Mouse (Mus musculus) heart, embryonic 12.5 days (tissue): ENCODE data around the gene Tmeff1. TPM values are rescaled to one million over a fixed set of nuclear protein-coding genes. Genes with fewer than 3 reads are reported as not detected.
A peak's percentile ranks its signal among the peaks of the same experiment; 100 is the strongest.

Source experiments
- ATAC-seq: fragments of 200-750 bp; cut with Nextera tagmentation; 2 replicates; pipeline ENCODE4 v1.8.0; 2017; ENCODE audit warnings: moderate TSS enrichment, moderate library complexity; ENCODE audit not compliant: insufficient number of reproducible peaks, low FRiP score
- H3K27ac ChIP-seq: fragments of 300-500 bp; sonication (generic); 2 replicates; pipeline ENCODE4 v1.5.1; 2016; ENCODE audit warnings: mild to moderate bottlenecking, moderate library complexity; ENCODE audit not compliant: poor library complexity, severe bottlenecking
- H3K27me3 ChIP-seq: fragments of 300-500 bp; sonication (generic); replicated peaks from 2 replicates; pipeline ENCODE4 v1.6.1; 2016; ENCODE audit warnings: mild to moderate bottlenecking, moderate library complexity
- H3K36me3 ChIP-seq: fragments of 300-500 bp; sonication (generic); 2 replicates; pipeline ENCODE4 v1.6.1; 2016; ENCODE audit warnings: mild to moderate bottlenecking, moderate library complexity
- H3K4me1 ChIP-seq: fragments of 300-500 bp; sonication (generic); replicated peaks from 2 replicates; pipeline ENCODE4 v1.6.1; 2016; ENCODE audit warnings: mild to moderate bottlenecking
- H3K4me2 ChIP-seq: fragments of 300-500 bp; sonication (generic); 2 replicates; pipeline ENCODE4 v1.6.1; 2016; ENCODE audit warnings: mild to moderate bottlenecking, moderate library complexity
- H3K4me3 ChIP-seq: fragments of 300-500 bp; sonication (generic); 2 replicates; pipeline ENCODE4 v1.5.1; 2016; ENCODE audit warnings: mild to moderate bottlenecking
- H3K9ac ChIP-seq: fragments of 300-500 bp; sonication (generic); 2 replicates; pipeline ENCODE4 v1.6.1; 2016; ENCODE audit warnings: mild to moderate bottlenecking, moderate library complexity
- H3K9me3 ChIP-seq: fragments of 300-500 bp; sonication (generic); replicated peaks from 2 replicates; pipeline ENCODE4 v1.6.1; 2016; ENCODE audit warnings: mild to moderate bottlenecking, moderate library complexity
- WGBS: fragments of 180-500 bp; shearing (Covaris S2); methylation state at CpG from one replicate; pipeline ENCODE4 v1.1.7; 2016; 5-methylcytosine and 5-hydroxymethylcytosine counted together
- polyA plus RNA-seq: library from polyadenylated mRNA; unstranded; fragments of >200 nt; fragmentation: Nextera tagmentation; extraction: Ambion mirVana; gene quantifications from 2 replicates; pipeline ENCODE4 v1.2.1, GENCODE M21; 2016

Tmeff1 gene
- polyA plus RNA-seq, 1 experiment from 2014 or later: 54.8 TPM

- H3K27me3 ChIP-seq: no peaks in the 10 kb centered on the region
- H3K36me3 ChIP-seq: no peaks in the 10 kb centered on the region
- H3K4me2 ChIP-seq: peak overlapping the region; percentile 39
- ATAC-seq: no peak
- peaks cover 78% of the 10 kb centered on the region for H3K4me1 ChIP-seq
- no peak overlapping the region for H3K4me3 ChIP-seq
- H3K9me3 ChIP-seq: no peaks in the 10 kb centered on the region
- H3K27ac ChIP-seq: 0 out of 2 replicates have a peak overlapping the region, but pooled peaks have one; percentile 1
- H3K9ac ChIP-seq: no peak overlapping the region; the same call in 1 of the 2 replicates
- 21% methylated on average over 12 of the region's 12 CpGs for WGBS
These were observed 39.0 kb upstream of the Tmeff1 start for GRCm38 (mm10) chr4:48545966-48546365.

- 74% methylated on average over 9 of the region's 9 CpGs for WGBS
- Histone ChIP-seq H3K4me1 (peaks cover 74% of the 10 kb centered on the region), H3K4me2 (peak overlapping the region; percentile 39; the same call in 1 of the 2 replicates), H3K27ac (no peak overlapping the region), H3K27me3 (no peaks in the 10 kb centered on the region), H3K4me3 (no peak overlapping the region), H3K36me3 (no peaks in the 10 kb centered on the region), H3K9me3 (no peaks in the 10 kb centered on the region), H3K9ac (no peak overlapping the region)
- ATAC-seq: no peak
These were observed 38.1 kb upstream of the Tmeff1 start for GRCm38 (mm10) chr4:48546568-48547496.

GRCm38 (mm10) chr4:48548393-48549045 lies 36.5 kb upstream of the Tmeff1 start:
- no peak for ATAC-seq
- 17% methylated on average over 6 of the region's 6 CpGs for WGBS
- H3K9me3 ChIP-seq: no peaks in the 10 kb centered on the region
- no peak overlapping the region for H3K4me3 ChIP-seq
- H3K27me3 ChIP-seq: no peaks in the 10 kb centered on the region
- no peak overlapping the region for H3K4me2 ChIP-seq
- no peak overlapping the region for H3K9ac ChIP-seq
- H3K4me1 ChIP-seq: peaks cover 57% of the 10 kb centered on the region
- H3K27ac ChIP-seq: no peak overlapping the region
- H3K36me3 ChIP-seq: peaks cover 12% of the 10 kb centered on the region

GRCm38 (mm10) chr4:48549661-48550060 lies 35.3 kb upstream of the Tmeff1 start:
- WGBS: 70% methylated on average over 5 of the region's 5 CpGs
- Histone ChIP-seq H3K9ac (no peak overlapping the region), H3K27ac (no peak overlapping the region), H3K27me3 (no peaks in the 10 kb centered on the region), H3K36me3 (peaks cover 22% of the 10 kb centered on the region), H3K4me3 (no peak overlapping the region), H3K9me3 (no peaks in the 10 kb centered on the region), H3K4me1 (peaks cover 46% of the 10 kb centered on the region), H3K4me2 (no peak overlapping the region)
- no peak for ATAC-seq

- no peak overlapping the region for H3K4me3 ChIP-seq
- no peak overlapping the region for H3K4me2 ChIP-seq
- 90% methylated on average over 27 of the region's 27 CpGs for WGBS
- H3K4me1 ChIP-seq: peaks cover 18% of the 10 kb centered on the region
- peaks cover 39% of the 10 kb centered on the region for H3K36me3 ChIP-seq
- no peaks in the 10 kb centered on the region for H3K27me3 ChIP-seq
- no peak for ATAC-seq
- no peaks in the 10 kb centered on the region for H3K9me3 ChIP-seq
- no peak overlapping the region for H3K9ac ChIP-seq
- no peak overlapping the region for H3K27ac ChIP-seq
These were observed 32.4 kb upstream of the Tmeff1 start for GRCm38 (mm10) chr4:48552486-48553064.

- ATAC-seq: no peak
- H3K9ac ChIP-seq: no peak overlapping the region
These were observed 30.8 kb upstream of the Tmeff1 start for GRCm38 (mm10) chr4:48554132-48554531.

GRCm38 (mm10) chr4:48555729-48556128 lies 29.2 kb upstream of the Tmeff1 start:
- 16% methylated on average over 3 of the region's 3 CpGs for WGBS
- peaks cover 58% of the 10 kb centered on the region for H3K36me3 ChIP-seq
- no peak for ATAC-seq

More at GRCm38 (mm10) chr4:48554132-48554531, 30.8 kb upstream of the Tmeff1 start:
- no peaks in the 10 kb centered on the region for H3K9me3 ChIP-seq
- H3K4me3 ChIP-seq: no peak overlapping the region
- no peak overlapping the region for H3K27ac ChIP-seq
- peaks cover 4% of the 10 kb centered on the region; the same call in 1 of the 2 replicates for H3K4me1 ChIP-seq
- no peak overlapping the region for H3K4me2 ChIP-seq
- peaks cover 48% of the 10 kb centered on the region for H3K36me3 ChIP-seq
- no peaks in the 10 kb centered on the region for H3K27me3 ChIP-seq
- 84% methylated on average over 7 of the region's 7 CpGs for WGBS

GRCm38 (mm10) chr4:48559652-48560051 lies 25.3 kb upstream of the Tmeff1 start:
- no peaks in the 10 kb centered on the region for H3K4me1 ChIP-seq
- H3K9me3 ChIP-seq: no peaks in the 10 kb centered on the region
- no peak for ATAC-seq
- H3K27ac ChIP-seq: no peak overlapping the region
- no peak overlapping the region for H3K4me3 ChIP-seq
- 86% methylated on average over 14 of the region's 14 CpGs for WGBS
- no peaks in the 10 kb centered on the region for H3K27me3 ChIP-seq
- no peak overlapping the region for H3K9ac ChIP-seq
- peaks cover 60% of the 10 kb centered on the region for H3K36me3 ChIP-seq
- no peak overlapping the region for H3K4me2 ChIP-seq

More at GRCm38 (mm10) chr4:48555729-48556128, 29.2 kb upstream of the Tmeff1 start:
- Histone ChIP-seq H3K4me2 (no peak overlapping the region), H3K27me3 (no peaks in the 10 kb centered on the region), H3K4me3 (no peak overlapping the region), H3K9me3 (no peaks in the 10 kb centered on the region), H3K4me1 (no peaks in the 10 kb centered on the region), H3K9ac (no peak overlapping the region), H3K27ac (no peak overlapping the region)

- 91% methylated on average over 8 of the region's 8 CpGs for WGBS
- Histone ChIP-seq H3K9me3 (no peaks in the 10 kb centered on the region), H3K36me3 (peaks cover 49% of the 10 kb centered on the region), H3K27me3 (no peaks in the 10 kb centered on the region), H3K4me1 (peaks cover 13% of the 10 kb centered on the region), H3K4me2 (no peak overlapping the region), H3K4me3 (no peak overlapping the region), H3K27ac (no peak overlapping the region), H3K9ac (no peak overlapping the region)
- ATAC-seq: no peak
These were observed 23.1 kb upstream of the Tmeff1 start for GRCm38 (mm10) chr4:48561824-48562223.

GRCm38 (mm10) chr4:48564962-48565361 lies 20.0 kb upstream of the Tmeff1 start:
- no peak overlapping the region for H3K4me3 ChIP-seq
- H3K36me3 ChIP-seq: peaks cover 28% of the 10 kb centered on the region
- H3K27ac ChIP-seq: no peak overlapping the region
- no peak overlapping the region for H3K9ac ChIP-seq
- H3K4me1 ChIP-seq: peaks cover 19% of the 10 kb centered on the region
- H3K4me2 ChIP-seq: no peak overlapping the region
- no peak for ATAC-seq
- H3K27me3 ChIP-seq: no peaks in the 10 kb centered on the region
- H3K9me3 ChIP-seq: no peaks in the 10 kb centered on the region

- ATAC-seq: no peak
- Histone ChIP-seq H3K4me2 (no peak overlapping the region), H3K4me3 (no peak overlapping the region), H3K4me1 (peaks cover 24% of the 10 kb centered on the region), H3K9ac (no peak overlapping the region), H3K9me3 (no peaks in the 10 kb centered on the region), H3K27ac (no peak overlapping the region), H3K36me3 (no peaks in the 10 kb centered on the region), H3K27me3 (no peaks in the 10 kb centered on the region)
- WGBS: 85% methylated on average over 7 of the region's 7 CpGs
These were observed 8.6 kb upstream of the Tmeff1 start for GRCm38 (mm10) chr4:48576361-48576760.
